Mouse (Mus musculus) retina, embryonic 14.5 days (tissue): ENCODE data around the gene Blcap.
"Not testable (repeated sequence)": the region's sequence is repeated elsewhere in the genome, so short reads cannot be mapped to it uniquely, and the experiment has no call there.

Experiments used
- DNase-seq: peaks from one replicate; pipeline ENCODE4 v3.0.0-alpha.2; 2015; ENCODE audit warnings: low spot score

Blcap gene

GRCm38 (mm10) chr2:157571224-157571832 is at the start of gene Blcap:
TSS of gene Blcap (minus strand) at chr2:157571274.
- peak; percentile 87 for DNase-seq

GRCm38 (mm10) chr2:157618393-157618792 is 47.3 kb upstream of the Blcap start:
- no peak for DNase-seq

GRCm38 (mm10) chr2:157613997-157614396 is 42.9 kb upstream of the Blcap start:
- peak; percentile 18 for DNase-seq

- no peak for DNase-seq
Observed at GRCm38 (mm10) chr2:157611735-157612134, 40.7 kb upstream of the Blcap start.

- peak; percentile 16 for DNase-seq
Observed at GRCm38 (mm10) chr2:157607542-157608236, 36.6 kb upstream of the Blcap start.

GRCm38 (mm10) chr2:157605025-157605675 is 34.1 kb upstream of the Blcap start:
- DNase-seq = peak; percentile 90

- no peak for DNase-seq
Observed at GRCm38 (mm10) chr2:157601435-157601839, 30.4 kb upstream of the Blcap start.

GRCm38 (mm10) chr2:157596876-157597566 is 25.9 kb upstream of the Blcap start:
- no peak for DNase-seq

GRCm38 (mm10) chr2:157585351-157585750 is 14.3 kb upstream of the Blcap start:
- not testable (repeated sequence) for DNase-seq

GRCm38 (mm10) chr2:157572786-157573185 is 1.7 kb upstream of the Blcap start:
- no peak for DNase-seq

- DNase-seq = no peak
Observed at GRCm38 (mm10) chr2:157569796-157570485, 1.1 kb downstream of the Blcap start.

- DNase-seq = no peak
Observed at GRCm38 (mm10) chr2:157568881-157569280, 2.2 kb downstream of the Blcap start.

- DNase-seq = no peak
Observed at GRCm38 (mm10) chr2:157567235-157567961, 3.7 kb downstream of the Blcap start.

GRCm38 (mm10) chr2:157566260-157566952 is 4.7 kb downstream of the Blcap start:
- peak; percentile 91 for DNase-seq

GRCm38 (mm10) chr2:157565898-157566259 is 5.2 kb downstream of the Blcap start:
- DNase-seq = no peak

GRCm38 (mm10) chr2:157565446-157565845 is 5.6 kb downstream of the Blcap start:
- no peak for DNase-seq

GRCm38 (mm10) chr2:157564723-157565122 is 6.4 kb downstream of the Blcap start:
- no peak for DNase-seq

- no peak for DNase-seq
Observed at GRCm38 (mm10) chr2:157563031-157563430, 8.0 kb downstream of the Blcap start.

GRCm38 (mm10) chr2:157561165-157561836 is 9.8 kb downstream of the Blcap start:
- DNase-seq = peak; percentile 82

- DNase-seq = no peak
Observed at GRCm38 (mm10) chr2:157560302-157560701, 10.8 kb downstream of the Blcap start.
